Mouse (Mus musculus): Measurements from ENCODE around the gene Elf4. TPM values are rescaled to one million over a fixed set of nuclear protein-coding genes. Genes with fewer than 3 reads are reported as not detected.
A peak's percentile ranks its signal among the peaks of the same experiment; 100 is the strongest.

Elf4 gene
- 1 to 10 TPM; 1.6 to 2.1 TPM for total RNA-seq (2021)
- long read RNA-seq, experiment 1, result 0 reads
- long read RNA-seq, experiment 2, partial matches to known transcripts, result 0 of 2 reads
- long read RNA-seq, experiment 2, other reads (novel, unspliced or antisense), result 2 of 2 reads

GRCm38 (mm10) chrX:48462754-48463507 lies at the start of gene Elf4:
TSS of gene Elf4 (minus strand) at chrX:48463132.
- Histone ChIP-seq H3K27ac (peak within 1 kb of the TSS; percentile 66), H3K4me3 (peak within 1 kb of the TSS; percentile 71)
- peak; percentile 78 for DNase-seq
- intact Hi-C loops (cut with DNase I), result loop anchor here (2.0 kb wide), 1 partner anchor 40 kb away; no protein-coding TSS in a partner anchor
- peak; percentile 91; the same call in 1 of the 2 replicates for TF ChIP-seq CTCF (IDR thresholded peaks at IDR 0.05)

DNA sequence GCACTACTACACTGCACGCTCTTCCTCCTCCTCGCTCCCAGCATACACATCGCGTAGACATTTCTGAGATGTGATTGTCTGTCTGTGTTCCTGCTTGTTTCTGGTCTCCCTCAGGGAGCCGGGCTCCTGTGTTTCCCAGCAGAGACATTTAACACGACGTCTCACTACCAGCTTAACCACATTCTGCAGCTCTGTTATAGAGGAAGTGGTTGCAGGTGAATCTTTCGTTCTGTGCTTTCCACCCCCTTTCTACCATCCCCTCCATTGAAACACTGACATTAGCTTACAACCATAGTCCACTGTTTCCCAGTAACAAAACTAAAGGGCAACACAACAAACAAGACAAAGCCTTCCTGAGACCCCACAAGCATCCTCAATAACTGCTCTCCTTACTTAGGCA lies 30.8 kb upstream of the Elf4 start:
- DNase-seq, result no peak
- no peak overlapping the region for H3K27ac ChIP-seq
- H3K4me3 ChIP-seq, result no peak overlapping the region
- intact Hi-C loops (cut with DNase I), result no loop called here
- no peak for TF ChIP-seq CTCF (IDR thresholded peaks at IDR 0.05)

GRCm38 (mm10) chrX:48481687-48482086 lies 18.8 kb upstream of the Elf4 start:
- no peak for TF ChIP-seq CTCF (IDR thresholded peaks at IDR 0.05)
- DNase-seq, result no peak
- intact Hi-C loops (cut with DNase I), result no loop called here
- Histone ChIP-seq H3K4me3 (no peak overlapping the region), H3K27ac (no peak overlapping the region)

- H3K4me3 ChIP-seq, result no peak overlapping the region
- TF ChIP-seq CTCF (IDR thresholded peaks at IDR 0.05), result no peak
- H3K27ac ChIP-seq, result no peak overlapping the region
- DNase-seq, result no peak
- intact Hi-C loops (cut with DNase I), result no loop called here
These were observed 18.2 kb upstream of the Elf4 start for GRCm38 (mm10) chrX:48481095-48481494.

DNA sequence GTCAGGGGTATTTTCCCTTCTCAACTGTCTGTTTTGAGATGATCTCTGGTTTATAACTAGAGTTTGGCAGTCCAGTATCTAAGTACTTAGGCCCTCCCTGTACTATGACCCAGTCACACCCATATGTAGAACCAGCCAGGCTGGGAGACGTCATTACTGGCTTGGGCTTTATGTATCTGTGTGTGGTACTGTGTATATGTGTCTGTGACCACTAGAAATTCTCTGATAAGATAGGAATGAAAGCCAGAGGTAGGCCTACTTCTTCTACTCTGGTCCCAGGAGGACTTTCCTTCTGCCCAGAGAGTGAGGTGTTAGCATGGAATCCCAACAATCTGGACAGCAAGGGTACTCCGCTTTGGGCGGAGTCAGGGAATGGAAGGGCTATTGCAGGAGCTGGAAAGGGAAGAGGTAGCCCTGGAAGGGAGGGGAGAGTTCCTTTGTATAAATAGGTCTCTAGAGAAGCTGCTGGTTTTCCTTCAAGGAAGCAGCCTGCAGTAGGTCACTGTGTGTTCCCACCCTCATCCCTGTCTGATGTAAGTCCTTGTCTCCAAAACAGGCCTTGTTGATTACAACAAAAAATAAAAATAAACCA lies 4.5 kb upstream of the Elf4 start:
- DNase-seq, result peak; percentile 29
- no peak for TF ChIP-seq CTCF (IDR thresholded peaks at IDR 0.05)
- intact Hi-C loops (cut with DNase I), result no loop called here
- Histone ChIP-seq H3K27ac (peak overlapping the region; percentile 20; the same call in 1 of the 2 replicates), H3K4me3 (no peak overlapping the region)

GRCm38 (mm10) chrX:48466174-48466573 lies 3.2 kb upstream of the Elf4 start:
- intact Hi-C loops (cut with DNase I), result no loop called here
- Histone ChIP-seq H3K27ac (no peak overlapping the region), H3K4me3 (no peak overlapping the region)
- DNase-seq, result no peak
- TF ChIP-seq CTCF (IDR thresholded peaks at IDR 0.05), result no peak

GRCm38 (mm10) chrX:48464436-48464835 lies 1.5 kb upstream of the Elf4 start:
- H3K27ac ChIP-seq, result no peak overlapping the region
- intact Hi-C loops (cut with DNase I), result no loop called here
- H3K4me3 ChIP-seq, result no peak overlapping the region
- no peak for DNase-seq
- no peak for TF ChIP-seq CTCF (IDR thresholded peaks at IDR 0.05)

GRCm38 (mm10) chrX:48463636-48464035 lies 704 bp upstream of the Elf4 start:
- no peak overlapping the region for H3K4me3 ChIP-seq
- intact Hi-C loops (cut with DNase I), result loop anchor here (2.0 kb wide), 1 partner anchor 41 kb away; no protein-coding TSS in a partner anchor
- no peak for DNase-seq
- H3K27ac ChIP-seq, result no peak overlapping the region
- no peak for TF ChIP-seq CTCF (IDR thresholded peaks at IDR 0.05)

DNA sequence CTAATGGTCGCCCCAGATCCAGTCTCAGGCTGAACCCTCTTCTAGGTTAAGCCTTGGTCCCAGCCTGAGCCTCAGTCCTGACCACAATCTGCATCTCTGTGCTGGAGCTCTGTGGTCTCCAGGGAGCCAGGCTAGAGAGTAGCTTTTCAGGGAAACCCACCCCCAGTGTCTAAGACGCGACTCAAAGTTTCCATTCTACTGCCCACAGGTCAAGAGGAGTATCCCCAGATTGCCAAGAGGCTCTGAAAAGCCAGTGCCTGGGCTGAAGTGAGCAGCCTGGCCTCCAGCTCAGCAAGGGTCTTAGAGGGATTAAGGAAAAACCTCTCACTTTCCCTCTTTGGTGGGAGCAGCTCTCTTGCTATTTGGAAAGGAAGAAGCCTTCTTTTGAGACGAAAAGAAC lies 635 bp downstream of the Elf4 start:
- H3K27ac ChIP-seq, result peak overlapping the region; percentile 66; the same call in 1 of the 2 replicates

DNA sequence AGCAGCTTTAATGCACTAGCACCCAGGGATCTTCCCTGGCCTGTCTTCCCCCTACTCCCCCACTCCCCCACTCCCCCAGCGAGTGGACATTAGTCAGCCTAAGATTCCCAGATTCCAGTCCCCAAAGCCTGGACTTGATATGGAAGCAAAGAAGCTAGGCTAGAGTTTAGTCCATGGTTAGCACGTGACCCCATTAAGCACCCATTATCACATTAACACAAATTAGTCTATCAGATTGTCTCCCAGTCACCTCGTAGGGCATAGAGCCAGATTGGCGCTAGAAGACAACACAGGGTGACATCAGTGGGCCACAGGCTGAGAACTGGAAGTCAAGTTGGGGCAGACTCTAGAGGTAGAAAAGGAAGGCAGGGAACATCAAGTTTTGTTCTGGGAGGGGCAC lies 1.9 kb downstream of the Elf4 start:
- Histone ChIP-seq H3K27ac (no peak overlapping the region), H3K4me3 (no peak overlapping the region)
- DNase-seq, result no peak
- TF ChIP-seq CTCF (IDR thresholded peaks at IDR 0.05), result no peak
- intact Hi-C loops (cut with DNase I), result no loop called here

More for the DNA sequence above, 635 bp downstream of the Elf4 start:
- intact Hi-C loops (cut with DNase I), result loop anchor here (2.0 kb wide), 1 partner anchor 39 kb away; no protein-coding TSS in a partner anchor
- no peak for TF ChIP-seq CTCF (IDR thresholded peaks at IDR 0.05)
- peak overlapping the region; percentile 71 for H3K4me3 ChIP-seq
- no peak for DNase-seq

DNA sequence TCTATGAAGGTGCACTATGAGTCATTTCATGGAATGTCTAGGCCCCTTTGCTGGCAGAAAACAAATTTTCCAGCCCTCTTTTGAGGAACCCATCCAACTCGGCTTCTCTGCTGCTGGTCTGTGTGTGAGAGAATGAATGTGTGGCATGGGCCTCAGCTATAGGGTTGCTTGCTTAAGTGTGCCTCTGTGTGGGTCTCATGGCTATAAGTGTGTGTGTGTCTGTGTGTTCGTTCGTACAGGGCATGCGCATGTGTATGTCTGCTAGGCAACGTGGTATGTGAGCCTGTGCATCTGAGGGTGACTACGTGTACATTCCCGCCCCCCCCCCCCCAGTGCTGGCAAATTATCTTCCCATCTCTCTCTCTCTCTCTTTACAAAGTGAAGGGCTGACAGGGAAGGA lies 2.4 kb downstream of the Elf4 start:
- no peak for TF ChIP-seq CTCF (IDR thresholded peaks at IDR 0.05)
- Histone ChIP-seq H3K27ac (no peak overlapping the region), H3K4me3 (no peak overlapping the region)
- DNase-seq, result no peak
- intact Hi-C loops (cut with DNase I), result no loop called here

DNA sequence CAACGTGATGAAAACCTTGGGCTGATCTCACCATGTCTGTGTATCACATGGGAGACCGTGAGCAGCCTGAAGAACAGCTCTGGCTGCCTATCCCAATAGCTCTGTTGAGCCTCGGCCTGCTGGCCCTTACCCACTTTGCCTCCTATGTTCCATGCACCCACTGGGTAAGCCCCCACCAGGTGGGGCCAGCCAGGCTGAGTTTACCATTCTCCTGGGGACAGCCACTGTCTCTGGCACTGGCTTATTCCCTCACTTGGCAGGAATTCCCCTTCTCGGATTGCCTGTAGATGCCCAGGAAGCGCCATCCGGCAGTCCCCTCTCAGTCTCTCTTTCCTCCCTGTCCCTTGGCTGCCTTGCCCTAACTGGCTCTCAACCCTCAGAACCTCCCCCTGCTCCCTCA lies 6.0 kb downstream of the Elf4 start:
- TF ChIP-seq CTCF (IDR thresholded peaks at IDR 0.05), result no peak
- Histone ChIP-seq H3K4me3 (no peak overlapping the region), H3K27ac (no peak overlapping the region)
- intact Hi-C loops (cut with DNase I), result no loop called here
- DNase-seq, result no peak

GRCm38 (mm10) chrX:48455018-48455417 lies 7.9 kb downstream of the Elf4 start:
- DNase-seq, result peak; percentile 29
- H3K4me3 ChIP-seq, result peak overlapping the region; percentile 77
- TF ChIP-seq CTCF (IDR thresholded peaks at IDR 0.05), result no peak
- intact Hi-C loops (cut with DNase I), result no loop called here
- peak overlapping the region; percentile 87 for H3K27ac ChIP-seq
